Mouse (Mus musculus): ENCODE measurements around the gene Taar7a.

- no peak for TF ChIP-seq GATA1 (IDR thresholded peaks at IDR 0.05; ENCODE audit: low read length)
- no peak for TF ChIP-seq TAL1 (IDR thresholded peaks at IDR 0.05; ENCODE audit: low read length)
Observed at GRCm38 (mm10) chr10:23978901-23979705, 14.2 kb downstream of the Taar7a start.
